10 mouse cellular contexts compared by ENCODE assay signal in genomic region chr13:99485331-99485733, GRCm38 (mm10). TPM values are rescaled to one million over a fixed set of nuclear protein-coding genes. Genes with fewer than 3 reads are reported as not detected.
DNase-seq lines count a peak whose midpoint lies in the region; ATAC-seq and TF ChIP-seq lines count a peak whose summit lies in the region.
"Had no signal": no experiment of that assay in that cellular context is flagged by ENCODE, and none has a peak within 500 bp of the region (broad histone marks: within the 10 kb centered on the region; RNA-seq: fewer than 3 reads in every experiment).

No protein-coding gene starts in this region.

- H3K9ac ChIP-seq in heart, embryonic 13.5 days: no peak overlapping the region
- no peak overlapping the region for H3K9ac ChIP-seq in lung, embryonic 15.5 days
- no peak overlapping the region for H3K9ac ChIP-seq in lung, postnatal 0 days (replicated peaks; ENCODE audit: low read depth)
- no peak overlapping the region for H3K9ac ChIP-seq in stomach, embryonic 14.5 days (replicated peaks; ENCODE audit: low read depth, low read length)
- H3K9ac ChIP-seq: embryonic facial prominence, embryonic 12.5 days had no signal

- DNase-seq in heart, adult 9 months (ENCODE audit: low spot score in 2 of 2): no peak
- no peak for DNase-seq in lung, postnatal 0 days (ENCODE audit: low spot score)
- DNase-seq in cerebellum, adult 8-10 months: peak; percentile 42
- no peak for DNase-seq in ovary, adult 18-20 months (ENCODE audit: low spot score)

- H3K9me3 ChIP-seq in heart, embryonic 13.5 days: no peaks in the 10 kb centered on the region
- H3K9me3 ChIP-seq in lung, embryonic 15.5 days: no peaks in the 10 kb centered on the region
- H3K9me3 ChIP-seq in lung, postnatal 0 days (ENCODE audit: low read length): no peaks in the 10 kb centered on the region
- no peaks in the 10 kb centered on the region for H3K9me3 ChIP-seq in stomach, embryonic 14.5 days (ENCODE audit: control insufficient read depth, low read depth, low read length)
- H3K9me3 ChIP-seq: embryonic facial prominence, embryonic 12.5 days had no signal

- H3K4me1 ChIP-seq in heart, embryonic 13.5 days: peaks cover 52% of the 10 kb centered on the region
- peaks cover 17% of the 10 kb centered on the region for H3K4me1 ChIP-seq in lung, embryonic 15.5 days
- H3K4me1 ChIP-seq in lung, postnatal 0 days (ENCODE audit: insufficient read depth, low read depth, low read length): no peaks in the 10 kb centered on the region; the same call in 1 of the 2 replicates
- H3K4me1 ChIP-seq in stomach, embryonic 14.5 days (ENCODE audit: control insufficient read depth, insufficient read depth, low read length): peaks cover 13% of the 10 kb centered on the region

- H3K4me3 ChIP-seq in heart, embryonic 13.5 days: no peak overlapping the region
- no peak overlapping the region for H3K4me3 ChIP-seq in lung, embryonic 15.5 days
- no peak overlapping the region for H3K4me3 ChIP-seq in lung, postnatal 0 days (ENCODE audit: low read depth, low read length)
- H3K4me3 ChIP-seq in stomach, embryonic 14.5 days (ENCODE audit: low read depth, low read length): no peak overlapping the region
- H3K4me3 ChIP-seq: embryonic facial prominence, embryonic 12.5 days had no signal

- no peak for TF ChIP-seq CTCF in lung, postnatal 0 days (IDR thresholded peaks at IDR 0.05)

- peaks cover 32% of the 10 kb centered on the region for H3K36me3 ChIP-seq in heart, embryonic 13.5 days
- H3K36me3 ChIP-seq in lung, embryonic 15.5 days: no peaks in the 10 kb centered on the region
- no peaks in the 10 kb centered on the region for H3K36me3 ChIP-seq in lung, postnatal 0 days (ENCODE audit: insufficient read depth, low read length)
- H3K36me3 ChIP-seq in stomach, embryonic 14.5 days (ENCODE audit: control insufficient read depth, insufficient read depth, low read length): no peaks in the 10 kb centered on the region

- no peak overlapping the region for H3K4me2 ChIP-seq in heart, embryonic 13.5 days
- no peak overlapping the region for H3K4me2 ChIP-seq in lung, embryonic 15.5 days
- H3K4me2 ChIP-seq in lung, postnatal 0 days (replicated peaks; ENCODE audit: low read depth, low read length): no peak overlapping the region
- no peak overlapping the region for H3K4me2 ChIP-seq in stomach, embryonic 14.5 days (replicated peaks; ENCODE audit: low read depth, low read length)
- H3K4me2 ChIP-seq: embryonic facial prominence, embryonic 12.5 days; liver, embryonic 11.5 days had no signal

- 62% methylated on average over 7 of the region's 7 CpGs for WGBS in heart, embryonic 13.5 days
- WGBS in lung, embryonic 15.5 days: 62% methylated on average over 7 of the region's 7 CpGs
- 65% methylated on average over 7 of the region's 7 CpGs for WGBS in lung, postnatal 0 days
- 61% methylated on average over 7 of the region's 7 CpGs for WGBS in stomach, embryonic 14.5 days

- no peaks in the 10 kb centered on the region for H3K27me3 ChIP-seq in heart, embryonic 13.5 days (replicated peaks)
- no peaks in the 10 kb centered on the region for H3K27me3 ChIP-seq in lung, embryonic 15.5 days
- H3K27me3 ChIP-seq in lung, postnatal 0 days (replicated peaks; ENCODE audit: insufficient read depth, low read length): no peaks in the 10 kb centered on the region
- H3K27me3 ChIP-seq in stomach, embryonic 14.5 days (ENCODE audit: control insufficient read depth, insufficient read depth, low read length): no peaks in the 10 kb centered on the region
- H3K27me3 ChIP-seq: embryonic facial prominence, embryonic 12.5 days had no signal

- peak overlapping the region; percentile 29; the same call in 1 of the 2 replicates for H3K27ac ChIP-seq in heart, embryonic 13.5 days (replicated peaks)
- 0 out of 2 replicates have a peak overlapping the region, but pooled peaks have one; percentile 7 for H3K27ac ChIP-seq in lung, embryonic 15.5 days
- no peak overlapping the region for H3K27ac ChIP-seq in lung, postnatal 0 days (ENCODE audit: low read length)
- H3K27ac ChIP-seq in stomach, embryonic 14.5 days (ENCODE audit: low read length): 0 out of 2 replicates have a peak overlapping the region, but pooled peaks have one; percentile 15
- H3K27ac ChIP-seq: embryonic facial prominence, embryonic 12.5 days had no signal

- no peak for ATAC-seq in heart, embryonic 13.5 days (ENCODE audit: extremely low read depth, insufficient number of reproducible peaks, low FRiP score, low TSS enrichment)
- no peak for ATAC-seq in lung, embryonic 15.5 days (ENCODE audit: borderline replicate concordance, extremely low read depth, low FRiP score, low TSS enrichment)
- no peak for ATAC-seq in lung, postnatal 0 days
- ATAC-seq in stomach, embryonic 14.5 days (ENCODE audit: insufficient number of reproducible peaks, insufficient read depth, low FRiP score, low read depth): peak; percentile 14; the same call in 1 of the 2 replicates
- ATAC-seq in activated CD4-positive, CD25-positive, alpha-beta regulatory T cell, adult 4 months: no peak

- TF ChIP-seq EP300 in lung, postnatal 0 days (IDR thresholded peaks at IDR 0.05): no peak

RNA-seq across cellular contexts. Expression of gene Map1b, which starts 31.0 kb away (rescaled TPM):
- polyA plus RNA-seq in heart, embryonic 13.5 days (2015; fragmentation: Nextera tagmentation; extraction: Ambion mirVana): 111 and 116 TPM in 2 replicates
- 63.4 and 76.4 TPM in 2 replicates for polyA plus RNA-seq in lung, embryonic 15.5 days (2015; fragmentation: Nextera tagmentation; extraction: Ambion mirVana)
- polyA plus RNA-seq in lung, postnatal 0 days (2015; fragmentation: Nextera tagmentation; extraction: Ambion mirVana): 31.2 and 39.1 TPM in 2 replicates
- 244 and 252 TPM in 2 replicates for polyA plus RNA-seq in stomach, embryonic 14.5 days (2014; fragmentation: Nextera tagmentation; extraction: Ambion mirVana)
- polyA plus RNA-seq in activated CD4-positive, CD25-positive, alpha-beta regulatory T cell, adult 4 months (2017; shearing (Covaris generic)): under 1 TPM; 0.04 to 0.40 TPM

Comparison
In these comparisons a context has a peak if more than half of its experiments do, and no peak if none do; other contexts are left out.
1. RNA of gene Map1b, which starts 31.0 kb away (polyA plus RNA-seq): 244 to 252 TPM in stomach, embryonic 14.5 days, 111 to 116 TPM in heart, embryonic 13.5 days, 63.4 to 76.4 TPM in lung, embryonic 15.5 days and 31.2 to 39.1 TPM in lung, postnatal 0 days; 0.04 to 0.40 TPM in activated CD4-positive, CD25-positive, alpha-beta regulatory T cell, adult 4 months; every median in the first group is over 10 times any median in the second.